Mouse (Mus musculus): ENCODE results near the gene Gcnt2.

DNA sequence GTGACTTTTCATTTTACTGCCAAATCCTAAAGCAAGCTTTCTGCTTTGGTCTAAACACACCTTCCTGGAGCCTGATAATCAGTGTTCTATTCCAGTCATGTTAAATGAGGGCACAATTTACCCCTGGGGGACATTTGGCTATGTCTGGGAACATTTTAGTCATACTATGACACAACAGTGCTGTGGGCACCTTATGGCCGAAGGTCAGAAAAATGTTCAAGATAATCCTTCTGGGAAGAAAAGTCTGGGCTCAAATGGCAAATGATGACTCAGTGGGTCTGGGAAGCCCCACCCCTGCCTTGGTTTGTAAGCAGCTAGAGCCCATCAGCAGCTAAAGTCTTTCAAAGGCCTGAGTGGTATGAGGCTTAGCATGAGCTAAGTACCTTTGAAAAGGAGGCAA is 123.2 kb downstream of the Gcnt2 start:
- TF ChIP-seq POLR2A (IDR thresholded peaks at IDR 0.05; ENCODE audit: insufficient read depth, low read length), result no peak
- no peak for TF ChIP-seq EP300 (IDR thresholded peaks at IDR 0.05; ENCODE audit: insufficient read depth, low read depth, low read length)
- no peak for TF ChIP-seq CTCF (IDR thresholded peaks at IDR 0.05; ENCODE audit: low read depth, low read length)

Measured in ES-Bruce4 (cell line).